Mouse (Mus musculus) right cerebral cortex, postnatal 4 days (tissue): Measurements from ENCODE around the gene Dgkg.
A peak's percentile ranks its signal among the peaks of the same experiment; 100 is the strongest.

Experiments
- DNase-seq: peaks from one replicate; pipeline ENCODE4 v3.0.0-alpha.2; 2022

The Dgkg gene

GRCm38 (mm10) chr16:22542691-22543141 lies 114.3 kb downstream of the Dgkg start:
- no peak for DNase-seq

- no peak for DNase-seq
Observed at GRCm38 (mm10) chr16:22539275-22539674, 117.7 kb downstream of the Dgkg start.

DNA sequence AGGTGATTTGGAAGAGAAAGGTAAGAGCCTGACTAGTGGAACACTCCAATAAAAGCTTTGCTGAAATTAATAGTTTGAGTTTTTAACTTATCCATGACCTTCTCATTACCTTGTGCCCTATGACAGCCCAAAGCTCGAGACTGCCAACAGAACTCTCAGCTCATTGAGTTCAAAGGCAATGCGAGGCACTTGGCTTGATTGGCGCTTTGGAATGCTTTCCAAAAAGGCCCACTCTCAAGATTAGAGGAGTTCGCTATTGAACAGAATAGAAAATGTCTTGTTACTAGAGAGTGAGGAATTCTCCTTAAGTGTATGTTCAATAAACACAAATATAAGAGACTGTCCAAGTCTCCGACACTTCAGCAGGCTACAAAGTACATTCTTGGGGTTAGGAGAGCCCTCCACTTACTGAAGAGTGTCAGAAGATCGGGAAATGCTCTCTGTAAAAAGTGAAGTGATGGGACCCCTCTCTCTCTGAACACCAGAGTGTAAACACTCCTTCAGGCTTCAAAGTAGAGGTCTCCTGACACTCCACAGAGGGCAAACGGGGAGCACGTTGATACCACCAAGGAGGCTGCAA lies 120.3 kb downstream of the Dgkg start:
- DNase-seq = no peak

- no peak for DNase-seq
Observed at GRCm38 (mm10) chr16:22533087-22533486, 123.9 kb downstream of the Dgkg start.

GRCm38 (mm10) chr16:22531834-22532233 lies 125.2 kb downstream of the Dgkg start:
- peak; percentile 23 for DNase-seq

- DNase-seq = no peak
Observed at GRCm38 (mm10) chr16:22531041-22531440, 126.0 kb downstream of the Dgkg start.

GRCm38 (mm10) chr16:22527499-22527939 lies 129.5 kb downstream of the Dgkg start:
- DNase-seq = no peak

DNA sequence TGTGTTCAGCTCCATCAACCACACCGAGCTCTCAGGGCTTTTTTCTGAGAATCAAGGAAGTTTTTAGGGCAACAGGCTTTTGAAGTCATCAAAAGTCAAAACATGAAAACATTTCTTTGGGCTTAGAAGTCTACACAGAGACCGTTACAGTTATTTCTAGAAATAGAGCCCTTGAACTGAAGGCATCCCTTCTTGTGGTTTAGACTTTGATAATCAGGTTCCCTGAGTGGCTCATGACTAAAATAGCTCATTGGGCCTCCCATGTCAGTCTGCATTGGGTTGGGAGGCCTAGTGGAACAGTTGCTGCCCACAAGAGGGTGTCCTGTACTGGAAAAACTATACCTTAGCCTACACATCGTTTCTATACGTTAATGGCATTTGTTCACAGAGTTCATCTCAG lies 130.6 kb downstream of the Dgkg start:
- DNase-seq = no peak

- peak; percentile 73 for DNase-seq
Observed at GRCm38 (mm10) chr16:22517431-22518384, 139.3 kb downstream of the Dgkg start.

DNA sequence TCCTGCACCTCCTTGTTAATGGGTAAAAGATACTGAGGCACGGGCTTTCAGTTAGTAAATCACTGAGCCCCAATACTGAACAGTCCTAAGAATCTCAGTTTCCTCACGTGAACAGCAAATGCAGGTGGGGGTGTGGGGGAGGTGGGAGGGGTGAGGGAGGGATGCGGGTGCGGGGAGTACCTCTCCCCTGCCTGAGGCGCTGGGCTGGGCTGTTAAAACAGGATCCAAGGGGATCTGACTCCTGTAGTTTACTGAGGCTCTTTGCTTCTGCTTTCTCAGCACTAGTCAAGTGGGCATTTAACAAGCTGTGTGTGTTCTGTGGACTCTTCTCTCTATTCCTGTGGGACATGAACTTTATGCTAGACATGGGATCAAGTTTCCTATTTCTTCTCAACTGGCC lies 141.5 kb downstream of the Dgkg start:
- no peak for DNase-seq

DNA sequence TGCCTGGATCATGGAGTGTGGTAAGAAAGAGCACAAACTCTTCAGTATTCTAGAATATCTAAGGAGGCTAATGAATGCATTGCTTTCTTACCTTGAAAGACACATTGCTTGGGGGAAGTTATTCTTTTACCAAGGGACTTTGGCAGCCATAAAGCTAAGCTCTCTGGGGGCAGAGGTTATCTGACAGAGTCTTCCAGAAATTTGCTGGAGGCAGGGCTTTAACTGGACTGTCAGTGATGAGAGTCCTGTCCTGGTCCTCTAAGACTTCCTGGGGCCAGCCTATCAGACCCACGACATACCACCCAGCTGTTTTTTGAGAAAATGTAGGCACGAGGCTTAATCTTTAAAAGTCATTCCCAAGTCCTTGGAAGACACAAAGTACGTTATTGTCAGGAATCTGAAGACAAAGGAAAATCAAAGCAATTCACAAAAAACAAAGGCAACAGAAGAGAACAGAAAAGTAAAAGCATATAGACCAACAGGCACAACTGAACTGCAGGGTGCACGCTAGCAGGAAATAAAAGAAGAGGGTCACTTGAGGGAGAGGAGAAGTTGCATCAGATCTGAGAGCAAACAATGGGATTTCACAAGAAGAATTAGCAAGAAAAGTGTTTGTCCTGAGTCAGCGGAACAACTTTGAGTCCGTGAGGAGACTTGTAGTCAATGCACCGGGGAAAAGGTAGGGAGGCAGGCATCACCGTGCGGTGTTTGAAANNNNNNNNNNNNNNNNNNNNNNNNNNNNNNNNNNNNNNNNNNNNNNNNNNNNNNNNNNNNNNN lies 146.0 kb downstream of the Dgkg start:
- no peak for DNase-seq

- DNase-seq = peak; percentile 50
Observed at GRCm38 (mm10) chr16:22508936-22509563, 148.0 kb downstream of the Dgkg start.

DNA sequence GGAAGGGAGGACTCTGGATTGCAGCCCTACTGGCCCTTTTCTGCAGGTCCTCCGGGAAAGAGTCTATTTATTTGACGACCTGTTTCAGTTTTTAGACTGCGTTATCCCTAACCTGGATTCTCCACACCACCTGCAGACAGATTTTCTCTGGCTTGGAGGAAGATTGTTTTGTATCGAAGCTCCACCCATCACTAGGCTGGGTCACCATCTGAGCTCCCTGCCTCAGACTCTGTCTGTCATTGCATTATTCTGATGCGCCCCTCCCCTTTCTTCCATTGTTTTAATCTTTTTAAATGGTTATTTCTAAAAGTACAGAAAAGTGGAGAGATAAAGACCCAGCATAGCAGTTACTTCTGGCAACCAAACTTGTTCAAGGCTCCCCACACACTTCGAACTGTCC lies 151.4 kb downstream of the Dgkg start:
- DNase-seq = no peak

DNA sequence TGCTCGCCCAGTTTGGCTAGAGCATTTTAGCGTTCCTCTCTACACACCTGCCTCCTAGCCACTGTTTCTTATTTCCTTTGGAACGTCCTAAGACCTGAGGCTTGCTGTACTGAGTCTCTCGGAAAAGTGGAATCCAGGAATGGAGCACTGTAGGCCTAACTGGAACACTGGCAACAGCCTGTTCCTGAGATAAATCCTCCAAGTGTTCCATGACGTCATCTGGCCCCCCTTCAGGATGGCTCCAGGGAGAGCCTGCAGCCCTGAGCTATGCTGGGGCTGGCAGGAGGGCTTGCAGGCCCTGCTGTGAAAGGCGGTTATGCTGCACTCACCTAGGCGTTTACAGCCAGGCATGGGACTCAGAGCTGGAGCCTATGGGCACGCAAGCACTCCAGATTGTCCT lies 152.2 kb downstream of the Dgkg start:
- DNase-seq = peak; percentile 42

GRCm38 (mm10) chr16:22504049-22504448 lies 153.0 kb downstream of the Dgkg start:
- peak; percentile 7 for DNase-seq

DNA sequence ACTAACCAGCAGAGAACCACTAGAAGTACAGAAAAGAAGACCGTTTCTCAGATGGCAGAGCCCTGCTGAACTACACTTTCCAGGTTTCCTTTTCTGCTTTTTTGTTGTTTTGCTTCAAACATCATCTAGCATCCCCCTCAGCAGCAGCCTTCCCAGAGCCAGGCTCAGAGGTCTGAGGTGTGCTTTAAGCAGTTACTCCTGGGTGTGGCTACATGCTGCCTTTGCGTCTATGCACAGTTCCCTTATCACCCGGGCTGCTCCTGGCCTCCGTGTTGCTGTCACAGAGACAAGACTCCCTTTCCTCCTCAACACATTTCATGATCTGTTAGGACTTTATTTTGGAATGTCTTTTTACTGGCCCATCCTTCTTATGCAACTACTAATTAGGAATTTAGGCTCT lies 153.6 kb downstream of the Dgkg start:
- no peak for DNase-seq

DNA sequence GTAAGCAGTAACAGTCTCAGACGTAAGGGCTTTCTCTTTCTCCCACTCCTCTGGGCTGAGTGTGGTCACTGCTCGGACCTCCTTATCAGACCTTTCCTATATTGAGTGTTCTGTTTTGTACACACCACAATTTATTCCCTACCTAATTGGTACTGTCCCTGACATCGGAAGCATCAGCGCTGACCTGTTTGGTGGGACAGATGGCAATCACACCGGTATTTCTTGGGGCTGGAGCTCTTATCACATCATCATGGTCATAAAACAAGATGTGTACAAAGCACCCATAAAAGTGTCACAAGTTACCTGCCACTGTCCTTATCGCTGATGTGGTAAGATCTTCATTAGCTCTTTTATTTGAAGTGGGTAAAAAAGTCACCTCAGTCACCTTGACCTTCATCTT lies 155.2 kb downstream of the Dgkg start:
- DNase-seq = no peak

DNA sequence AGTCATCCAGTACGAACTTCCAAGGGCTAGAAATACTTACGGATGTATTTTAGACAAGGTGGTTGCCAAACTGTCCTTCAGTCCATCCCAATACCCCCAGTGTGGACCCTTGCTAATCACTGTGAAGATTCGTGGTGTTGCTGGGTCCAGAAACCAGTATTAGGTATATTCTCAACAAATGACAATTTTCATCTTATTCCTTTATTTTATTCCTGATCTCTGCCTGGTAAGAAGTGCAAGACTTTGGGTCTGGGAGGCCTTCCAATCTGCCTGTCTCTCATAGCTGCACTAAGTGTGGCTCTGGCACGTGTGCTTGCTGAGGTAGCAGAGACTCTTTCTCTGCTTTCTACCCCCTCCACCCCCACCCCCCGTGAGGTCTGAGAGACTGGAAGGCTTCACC lies 156.5 kb downstream of the Dgkg start:
- no peak for DNase-seq

- DNase-seq = no peak
Observed at GRCm38 (mm10) chr16:22499951-22500350, 157.1 kb downstream of the Dgkg start.

- no peak for DNase-seq
Observed at GRCm38 (mm10) chr16:22499447-22499846, 157.6 kb downstream of the Dgkg start.

GRCm38 (mm10) chr16:22497976-22498375 lies 159.0 kb downstream of the Dgkg start:
- DNase-seq = no peak

GRCm38 (mm10) chr16:22495259-22495658 lies 161.8 kb downstream of the Dgkg start:
- DNase-seq = no peak

DNA sequence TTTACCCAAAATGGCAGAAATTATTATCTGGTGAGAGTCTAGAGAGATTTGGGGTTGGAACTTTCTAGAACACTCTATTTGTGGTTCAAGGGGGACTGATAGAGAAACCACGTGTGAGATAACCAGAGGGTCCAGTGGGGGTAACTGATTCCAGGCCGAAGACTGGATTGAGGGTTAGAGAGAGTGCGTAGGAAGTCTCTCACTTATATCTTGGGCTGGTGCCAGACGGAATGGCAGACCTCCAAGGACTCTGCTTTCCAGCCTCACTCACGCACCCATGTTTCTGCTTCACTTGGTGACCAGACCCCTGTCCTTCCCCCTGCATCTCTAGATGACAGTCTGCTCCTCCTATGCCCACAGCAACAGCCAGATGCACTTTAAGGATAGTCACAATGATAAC lies 162.2 kb downstream of the Dgkg start:
- peak; percentile 27 for DNase-seq
